Mouse (Mus musculus): ENCODE measurements around the gene Tmem150a. TPM values are rescaled to one million over a fixed set of nuclear protein-coding genes. Genes with fewer than 3 reads are reported as not detected.

Gene Tmem150a
- total RNA-seq, 2 experiments from 2014 or later = 10.4 to 11.8 TPM

DNA sequence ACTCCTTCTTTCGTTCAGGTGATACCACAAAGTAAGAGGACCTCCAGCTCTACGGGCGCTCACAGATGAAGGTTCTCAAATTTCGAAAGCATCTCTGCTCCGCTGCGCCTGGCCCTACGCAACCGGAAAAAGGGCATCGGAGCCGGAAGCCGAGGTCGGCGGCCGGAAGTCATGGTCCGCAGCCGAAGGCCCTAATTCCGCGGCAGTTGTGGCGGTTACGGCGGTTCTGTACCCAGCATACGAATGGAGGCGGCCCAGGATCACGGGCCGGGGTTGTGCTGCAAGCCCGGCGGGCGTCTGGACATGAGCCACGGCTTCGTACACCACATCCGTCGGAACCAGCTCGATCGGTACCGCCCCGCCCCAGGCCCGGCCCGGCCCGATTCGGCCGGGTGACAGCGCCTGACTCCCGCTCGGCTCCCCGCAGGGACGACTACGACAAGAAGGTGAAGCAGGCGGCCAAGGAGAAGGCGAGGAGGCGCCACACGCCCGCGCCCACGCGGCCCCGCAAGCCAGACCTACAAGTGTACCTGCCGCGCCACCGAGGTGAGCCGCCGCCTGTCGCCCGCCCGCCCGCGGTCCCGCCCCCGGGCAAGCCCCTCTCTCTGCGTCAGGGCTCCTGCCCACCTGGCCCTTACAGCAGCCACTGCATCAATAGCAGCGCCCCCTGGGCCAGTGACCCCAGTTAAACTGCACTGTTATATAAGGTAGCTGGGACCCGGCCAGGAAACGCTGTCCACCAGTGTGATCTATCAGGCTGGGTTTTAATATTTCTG, 7.9 kb upstream of the Tmem150a start, which contains the start of gene 0610030E20Rik:
TSS of gene 0610030E20Rik (plus strand) at position 152 of the 776 bp plus-strand sequence.
- intact Hi-C loops (cut with DNase I) = loop anchor here (10.0 kb wide), 1 partner anchor 443 kb away; the partner anchor contains the start of genes Polr1a and Ptcd3
- peak in 1 of 2 experiments; percentile 72 for DNase-seq (ENCODE audit: low spot score in 2 of 2)

DNA sequence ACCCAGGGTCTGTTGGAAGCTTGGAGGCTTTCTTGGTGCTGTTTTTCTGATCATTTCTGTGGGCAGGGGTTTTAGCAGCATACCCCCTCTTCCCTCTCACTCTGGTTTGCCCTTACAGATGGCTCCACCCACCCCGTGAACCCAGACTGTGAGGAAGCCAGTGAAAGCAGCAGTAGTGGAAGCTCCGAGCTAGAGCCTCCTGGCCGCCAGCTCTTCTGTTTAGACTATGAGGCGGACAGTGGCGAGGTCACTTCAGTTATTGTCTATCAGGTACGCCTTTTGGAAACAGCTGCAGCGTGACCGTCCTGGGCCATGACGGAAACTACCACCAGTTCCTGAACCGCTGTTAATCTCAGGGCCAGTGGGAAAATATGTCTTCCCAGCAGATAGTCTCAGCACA, 6.8 kb upstream of the Tmem150a start:
- intact Hi-C loops (cut with DNase I) = loop anchor here (10.0 kb wide), 1 partner anchor 444 kb away; the partner anchor contains the start of genes Polr1a and Ptcd3
- no peak for DNase-seq (ENCODE audit: low spot score in 2 of 2)

DNA sequence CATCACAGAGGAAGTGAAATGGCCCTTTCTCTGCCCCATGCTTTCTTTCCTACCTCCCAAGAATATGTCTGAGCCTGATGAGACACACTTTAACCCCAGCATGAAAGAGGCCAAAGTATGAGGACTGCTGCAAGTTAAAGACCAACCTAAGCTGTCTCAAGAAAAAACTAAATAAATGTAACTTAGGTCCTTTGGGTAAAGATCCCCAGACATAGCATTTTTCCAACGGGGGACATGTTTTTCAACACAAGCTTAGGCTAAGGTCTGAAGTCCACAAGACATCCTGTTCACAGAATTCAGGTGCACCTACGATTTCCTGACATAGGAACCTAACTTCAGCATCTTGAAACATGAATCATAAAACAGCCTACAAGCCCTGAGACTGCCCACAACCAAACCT, 5.0 kb upstream of the Tmem150a start:
- intact Hi-C loops (cut with DNase I) = no loop called here
- no peak for DNase-seq (ENCODE audit: low spot score in 2 of 2)

DNA sequence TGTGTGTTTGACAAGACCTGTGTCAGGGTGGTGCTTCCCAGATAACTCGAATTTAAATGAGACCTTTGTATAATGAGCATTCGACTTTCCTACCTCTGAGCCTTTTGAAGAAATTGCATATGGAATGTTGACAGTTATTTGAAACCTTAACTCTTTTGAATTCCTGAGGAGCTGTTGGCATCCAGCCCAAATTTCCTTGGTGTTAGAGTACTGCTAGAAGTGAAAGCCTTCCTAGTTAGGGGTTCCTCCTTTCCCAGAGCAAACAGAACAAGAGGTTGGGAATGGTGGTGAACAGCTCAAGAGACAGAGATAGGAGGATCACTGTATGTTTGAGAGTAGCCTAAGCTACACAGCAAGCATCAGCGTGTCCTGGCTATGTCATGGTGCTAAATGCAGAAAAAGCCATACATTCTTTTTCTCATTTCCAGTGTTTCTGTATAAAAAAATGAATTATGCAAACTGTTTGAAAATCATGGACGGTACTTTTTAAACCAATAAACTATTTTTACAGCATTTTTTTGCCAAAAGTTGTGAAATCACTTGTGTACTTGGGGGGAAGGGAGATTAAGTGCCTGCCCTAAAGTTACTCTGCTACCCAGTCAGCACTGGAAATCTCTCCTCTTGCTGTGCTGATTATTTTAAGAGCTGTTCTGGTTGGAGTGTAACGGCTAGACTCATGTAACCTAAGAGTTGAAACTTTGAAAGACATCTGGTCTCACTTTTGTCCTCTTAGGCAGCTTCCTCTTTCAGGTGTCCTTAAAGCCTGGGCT, 2.4 kb upstream of the Tmem150a start:
- intact Hi-C loops (cut with DNase I) = no loop called here
- no peak for DNase-seq (ENCODE audit: low spot score in 2 of 2)

DNA sequence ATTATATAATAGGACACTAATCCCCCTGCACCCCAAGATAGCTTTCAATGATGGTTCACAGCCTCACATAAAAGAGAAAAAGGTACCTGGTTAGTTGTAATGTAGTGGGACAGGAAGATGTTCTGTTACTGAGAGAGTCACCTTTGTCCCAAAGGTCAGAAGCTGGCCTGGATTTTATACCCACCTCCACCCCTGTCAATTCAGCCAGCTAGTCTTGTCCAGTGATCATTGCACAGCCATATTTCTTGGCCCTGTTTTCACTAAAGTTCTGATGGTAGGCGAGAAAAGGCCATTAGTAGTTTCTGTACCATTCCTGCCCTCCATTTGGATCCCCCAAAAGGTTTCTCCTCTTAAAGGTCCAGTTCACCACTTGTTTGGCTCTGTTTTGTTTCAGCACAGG, 1.2 kb upstream of the Tmem150a start:
- DNase-seq (ENCODE audit: low spot score in 2 of 2) = no peak
- intact Hi-C loops (cut with DNase I) = no loop called here

DNA sequence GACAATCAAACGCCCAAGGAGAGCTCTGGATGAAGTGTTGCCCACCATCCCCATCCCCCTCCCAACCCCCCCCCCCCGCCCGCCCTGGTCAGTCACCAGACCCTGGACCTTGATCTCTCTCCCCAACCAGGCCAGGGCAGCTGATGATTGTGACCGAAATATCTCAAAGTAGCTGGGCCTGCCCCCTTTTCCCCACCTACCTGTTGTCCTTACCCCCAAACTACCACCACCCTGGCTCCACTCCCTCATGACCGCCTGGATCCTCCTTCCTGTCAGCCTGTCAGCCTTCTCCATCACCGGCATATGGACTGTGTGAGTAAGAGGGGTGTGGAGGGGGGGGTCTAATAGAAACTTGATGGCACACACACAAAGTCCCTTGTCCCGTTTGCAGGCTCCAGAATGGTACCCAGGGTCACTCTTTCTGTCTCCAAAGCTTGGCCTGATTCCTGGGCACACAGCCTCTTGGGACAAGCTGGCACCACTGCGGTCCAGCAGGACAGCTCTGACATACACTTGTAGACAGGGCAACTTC, 820 bp downstream of the Tmem150a start:
- intact Hi-C loops (cut with DNase I) = no loop called here
- no peak for DNase-seq (ENCODE audit: low spot score in 2 of 2)

DNA sequence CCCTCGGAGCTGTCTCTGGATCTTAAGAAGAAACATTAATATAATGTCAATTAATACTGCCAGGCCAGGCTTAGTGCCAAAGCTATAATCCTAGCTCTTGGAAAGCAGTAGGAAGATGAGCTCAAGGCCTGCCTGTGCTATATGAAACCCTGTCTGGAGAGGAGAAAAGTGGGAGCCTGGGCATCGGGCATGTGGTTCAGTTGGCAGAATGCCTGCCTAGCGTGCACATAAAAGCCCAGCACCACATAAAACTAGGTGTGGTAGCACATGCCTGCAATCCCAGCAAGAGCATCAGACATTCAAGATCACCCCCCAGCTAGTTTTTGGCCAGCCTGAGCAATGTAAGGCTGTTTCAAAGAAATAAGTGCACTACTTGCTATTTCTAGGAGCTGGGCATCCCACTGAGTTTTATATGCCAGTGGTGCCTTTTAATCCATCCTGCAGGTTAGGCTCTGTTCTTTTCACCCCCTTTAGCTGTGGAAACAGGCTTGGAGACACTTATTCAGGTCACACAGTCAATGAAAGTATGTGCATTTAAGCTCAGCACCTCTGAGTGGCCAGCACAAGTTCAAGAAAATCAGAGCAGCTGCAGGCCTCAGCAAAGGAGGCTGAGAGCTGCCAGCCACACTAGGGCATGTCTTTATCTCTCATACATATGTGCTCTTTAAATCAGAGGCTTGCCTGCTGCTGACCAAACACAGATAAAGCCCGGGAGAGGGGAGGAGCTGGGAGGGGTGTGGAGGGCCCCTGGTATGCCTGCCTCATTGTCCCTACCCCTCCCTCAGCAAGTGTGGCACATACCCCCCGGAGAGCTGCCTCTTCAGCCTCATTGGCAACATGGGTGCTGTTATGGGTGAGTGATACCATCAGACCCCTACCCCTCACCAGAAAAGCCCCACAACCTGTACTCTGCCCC, 2.2 kb downstream of the Tmem150a start:
- intact Hi-C loops (cut with DNase I) = no loop called here
- no peak for DNase-seq (ENCODE audit: low spot score in 2 of 2)

DNA sequence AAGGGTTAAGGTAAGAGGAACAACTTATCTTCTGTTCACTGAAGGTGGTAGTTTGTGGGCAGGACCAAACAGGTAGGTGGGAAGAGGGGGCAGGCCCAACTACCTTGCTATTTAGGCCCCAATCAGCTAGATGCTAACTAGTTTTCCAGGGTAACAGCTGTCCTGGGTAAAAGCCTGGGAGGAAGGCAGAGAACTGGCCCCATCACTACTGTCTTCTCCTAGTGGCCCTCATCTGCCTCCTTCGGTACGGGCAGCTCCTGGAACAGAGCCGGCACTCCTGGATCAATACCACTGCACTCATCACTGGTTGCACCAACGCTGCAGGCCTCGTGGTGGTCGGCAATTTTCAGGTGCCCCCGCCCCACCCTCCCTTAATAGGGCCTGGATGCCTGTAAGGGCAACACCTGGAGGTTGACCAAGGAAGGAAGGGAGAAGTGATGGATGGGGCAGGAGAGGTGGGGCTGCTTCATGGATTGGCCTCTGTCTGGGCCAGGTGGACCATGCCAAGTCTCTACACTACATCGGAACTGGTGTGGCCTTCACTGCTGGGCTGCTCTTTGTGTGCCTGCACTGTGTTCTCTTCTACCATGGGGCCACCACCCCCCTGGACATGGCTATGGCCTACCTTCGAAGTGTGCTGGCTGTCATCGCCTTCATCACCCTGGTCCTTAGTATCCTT, 3.0 kb downstream of the Tmem150a start:
- no peak for DNase-seq (ENCODE audit: low spot score in 2 of 2)
- intact Hi-C loops (cut with DNase I) = no loop called here

DNA sequence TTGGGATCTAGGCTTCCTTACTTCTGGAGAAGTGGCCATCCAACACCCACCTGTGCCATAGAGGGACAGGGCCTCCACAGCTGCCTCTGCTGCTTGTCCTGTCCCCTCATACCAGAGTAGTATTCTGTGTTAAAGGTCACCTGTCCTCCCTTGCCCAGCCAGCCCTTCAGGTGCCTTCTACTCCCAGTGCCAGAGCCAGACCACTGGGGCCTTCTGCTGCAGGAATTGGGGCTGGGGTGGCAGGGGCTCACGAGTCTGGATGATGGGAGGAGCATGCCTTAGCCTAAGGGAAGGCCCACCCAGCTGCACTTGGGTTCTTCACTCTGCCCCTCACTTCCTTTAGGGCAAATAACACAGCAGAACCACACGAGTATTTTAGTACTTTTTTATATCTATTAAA, 4.1 kb downstream of the Tmem150a start:
- intact Hi-C loops (cut with DNase I) = no loop called here
- DNase-seq (ENCODE audit: low spot score in 2 of 2) = no peak

DNA sequence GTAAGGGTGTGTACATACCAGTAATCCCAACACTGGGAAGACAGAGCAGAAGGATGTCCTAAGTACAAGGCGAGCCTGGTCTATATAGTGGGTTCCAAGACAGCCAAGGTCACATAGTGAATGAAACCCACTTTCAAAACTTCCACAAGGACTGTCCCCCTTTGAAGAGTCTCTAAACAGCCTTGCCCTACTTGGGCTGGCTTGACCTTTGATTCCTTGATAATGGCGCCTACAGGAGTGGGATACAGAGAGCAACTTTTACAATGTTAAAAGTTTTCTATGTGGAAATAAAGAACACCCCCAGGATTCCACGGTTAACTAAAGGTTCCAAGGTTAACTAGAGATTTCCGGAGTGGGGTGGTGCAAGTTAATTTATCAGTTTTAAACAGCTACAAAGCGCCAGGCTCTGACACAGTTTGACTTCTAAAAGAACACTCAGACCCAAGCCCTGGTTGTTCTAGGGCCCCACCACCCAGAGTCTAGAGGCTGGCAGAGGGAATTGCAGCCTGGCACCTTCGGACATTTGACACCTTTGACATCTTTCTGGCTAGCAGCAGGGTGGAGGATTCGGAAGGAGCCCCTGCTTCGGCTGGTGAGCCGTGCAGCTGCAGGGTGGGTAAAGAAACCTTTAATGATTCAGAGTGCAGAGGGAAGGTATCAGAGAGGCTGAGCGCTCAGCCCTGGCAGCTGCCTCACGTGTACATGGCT, 4.8 kb downstream of the Tmem150a start:
- DNase-seq (ENCODE audit: low spot score in 2 of 2) = no peak
- intact Hi-C loops (cut with DNase I) = loop anchor here (5.0 kb wide), 2 partner anchors 47 to 177 kb away; no protein-coding TSS in a partner anchor

DNA sequence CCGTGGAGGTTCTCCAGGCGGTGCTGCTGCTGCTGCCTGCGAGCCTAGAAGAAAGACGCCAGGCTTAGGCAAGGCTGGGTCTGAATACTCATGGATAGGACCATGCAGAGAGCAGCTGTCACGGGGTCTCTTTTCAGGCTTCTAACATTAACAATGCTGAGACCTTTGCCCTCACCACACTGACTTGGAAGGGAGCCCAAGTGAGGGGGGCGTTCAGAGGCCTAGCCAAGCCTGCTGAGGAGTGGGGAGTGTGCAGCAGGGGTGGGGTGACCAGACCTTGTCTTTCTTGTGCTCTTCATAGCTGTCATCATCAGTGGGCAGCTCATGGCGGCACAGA, 5.3 kb downstream of the Tmem150a start:
- DNase-seq (ENCODE audit: low spot score in 2 of 2) = no peak
- intact Hi-C loops (cut with DNase I) = loop anchor here (5.0 kb wide), 2 partner anchors 47 to 177 kb away; no protein-coding TSS in a partner anchor

DNA sequence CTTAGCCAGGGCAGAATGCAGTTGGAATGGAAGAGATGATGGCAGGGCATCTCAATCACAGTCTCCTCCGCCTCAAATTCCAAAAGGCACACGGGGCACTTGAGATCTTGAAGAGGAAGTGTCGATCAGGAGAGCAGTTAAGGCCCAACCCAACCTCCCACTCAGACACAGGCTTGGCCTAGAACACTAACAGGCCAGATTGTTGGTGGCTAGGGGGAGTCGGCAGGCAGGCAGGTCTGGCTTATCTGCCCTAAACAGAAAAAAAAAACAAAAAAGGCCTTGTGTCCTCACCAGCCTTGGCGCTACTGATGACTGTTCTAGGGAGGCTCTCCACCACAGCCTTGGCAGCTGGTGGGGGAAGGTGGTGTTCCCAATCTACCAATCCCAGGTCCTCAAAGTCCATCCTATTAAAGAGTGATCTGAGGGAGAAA, 5.9 kb downstream of the Tmem150a start:
- DNase-seq (ENCODE audit: low spot score in 2 of 2) = no peak
- intact Hi-C loops (cut with DNase I) = loop anchor here (5.0 kb wide), 2 partner anchors 46 to 176 kb away; no protein-coding TSS in a partner anchor

DNA sequence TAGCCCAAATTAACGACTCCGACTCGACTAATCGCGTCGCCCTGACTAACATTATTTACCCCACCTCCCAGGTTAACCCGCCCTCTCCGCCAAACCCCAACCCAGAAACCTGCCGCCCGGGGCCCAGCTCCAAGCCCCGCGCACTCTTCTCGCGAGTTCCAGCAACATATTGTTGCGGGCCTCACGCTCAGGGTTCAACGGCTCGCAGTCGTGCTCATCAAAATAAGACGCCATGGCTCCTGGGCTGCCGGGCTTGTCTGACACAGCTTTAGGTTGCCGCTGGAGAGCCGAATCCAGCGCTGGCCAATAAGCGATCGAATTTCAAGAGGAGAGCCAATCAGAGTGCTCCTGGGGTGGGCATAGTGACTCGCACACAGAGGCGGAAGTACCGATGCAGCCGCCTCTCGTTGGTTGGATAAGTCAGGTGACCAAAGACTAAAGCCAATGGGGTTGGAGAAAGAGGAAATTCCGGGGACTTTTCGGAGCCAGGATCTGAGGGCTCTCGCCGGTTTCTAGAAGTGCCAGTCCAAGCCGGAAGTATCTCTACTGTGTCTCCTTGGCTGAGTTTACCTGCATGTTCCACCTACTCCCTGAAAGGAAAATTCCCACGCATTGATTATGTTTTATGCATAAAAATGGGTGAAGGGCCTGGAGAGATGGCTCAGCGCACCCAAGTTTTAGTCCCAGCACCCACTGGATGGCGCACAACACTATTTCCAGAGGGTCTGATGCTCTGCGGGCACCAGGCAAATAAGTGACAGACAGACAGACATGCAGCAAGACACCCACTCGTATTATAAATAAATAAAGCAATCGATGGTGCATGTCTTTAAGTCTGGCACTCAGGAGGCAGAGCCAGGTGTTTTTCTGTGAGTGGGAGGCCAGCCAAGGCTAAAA, 7.1 kb downstream of the Tmem150a start:
- intact Hi-C loops (cut with DNase I) = loop anchor here (5.0 kb wide), 2 partner anchors 45 to 175 kb away; no protein-coding TSS in a partner anchor
- DNase-seq (ENCODE audit: low spot score in 2 of 2) = peak; percentile 95 to 99

DNA sequence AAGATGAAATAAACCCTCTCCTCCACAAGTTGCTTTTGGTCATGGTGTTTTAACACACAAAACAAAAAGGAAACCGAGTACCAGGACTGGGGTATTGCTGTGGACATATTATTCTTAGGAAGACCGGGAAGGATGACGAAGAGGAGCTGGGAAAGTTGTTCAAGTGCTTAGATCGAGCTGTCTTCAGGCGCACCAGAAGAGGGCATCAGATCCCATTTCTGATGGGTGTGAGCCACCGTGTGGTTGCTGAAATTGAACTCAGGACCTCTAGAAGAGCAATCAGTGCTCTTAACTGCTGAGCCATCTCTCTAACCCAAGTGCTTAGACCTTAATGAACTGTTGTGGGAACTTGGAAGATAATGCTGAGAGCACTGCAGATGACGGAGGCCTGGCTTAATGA, 8.8 kb downstream of the Tmem150a start:
- no peak for DNase-seq (ENCODE audit: low spot score in 2 of 2)
- intact Hi-C loops (cut with DNase I) = loop anchor here (5.0 kb wide), 2 partner anchors 43 to 173 kb away; no protein-coding TSS in a partner anchor

DNA sequence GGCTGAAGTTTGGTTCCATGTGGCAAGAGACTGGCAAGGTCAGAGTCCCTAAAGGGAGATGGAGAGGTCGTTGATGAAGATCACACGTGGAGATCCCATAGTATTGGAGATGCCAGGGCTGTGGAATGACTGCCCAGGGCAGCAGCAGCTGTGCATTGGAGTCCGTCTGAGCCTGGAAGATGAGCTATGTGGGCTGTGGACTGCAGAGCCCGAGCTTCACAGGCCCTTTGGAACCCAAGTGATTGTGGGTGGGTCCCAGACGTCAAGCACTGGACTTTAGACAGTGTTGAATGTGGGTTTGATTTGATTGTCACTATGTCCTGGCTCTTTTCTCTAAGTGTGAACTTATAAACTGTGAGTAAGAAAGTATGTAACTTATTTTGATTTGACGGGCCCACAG, 9.7 kb downstream of the Tmem150a start:
- DNase-seq (ENCODE audit: low spot score in 2 of 2) = no peak
- intact Hi-C loops (cut with DNase I) = loop anchor here (5.0 kb wide), 2 partner anchors 42 to 172 kb away; no protein-coding TSS in a partner anchor

DNA sequence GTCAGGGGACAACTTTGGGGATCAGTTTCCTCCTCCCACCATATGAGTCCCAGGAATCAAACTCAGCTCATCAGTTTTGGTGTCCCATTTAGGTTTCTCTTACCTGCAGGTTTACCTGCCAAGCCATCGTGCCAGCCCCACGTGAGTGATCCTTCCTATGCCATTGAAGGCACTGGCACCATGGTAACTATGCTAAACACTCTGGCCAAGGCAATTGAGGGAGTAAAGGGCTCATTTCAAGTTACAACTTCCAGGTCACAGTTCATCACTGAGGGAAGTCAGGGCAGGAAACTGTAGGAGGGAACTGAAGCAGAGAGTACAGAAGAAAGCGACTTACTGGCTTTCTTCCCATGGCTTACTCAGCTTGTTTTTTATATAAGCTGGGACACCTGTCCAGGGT, 11.1 kb downstream of the Tmem150a start:
- intact Hi-C loops (cut with DNase I) = no loop called here
- DNase-seq (ENCODE audit: low spot score in 2 of 2) = no peak
